Mouse (Mus musculus): ENCODE measurements around the gene Vipas39. TPM values are rescaled to one million over a fixed set of nuclear protein-coding genes. Genes with fewer than 3 reads are reported as not detected.
A peak's percentile ranks its signal among the peaks of the same experiment; 100 is the strongest.
"Not testable (repeated sequence)": the region's sequence is repeated elsewhere in the genome, so short reads cannot be mapped to it uniquely, and the experiment has no call there.

Vipas39 gene
- polyA plus RNA-seq, 1 experiment from 2014 or later = 31.8 TPM

- peaks cover 12% of the 10 kb centered on the region for H3K4me1 ChIP-seq (replicated peaks)
- no peak overlapping the region for H3K9ac ChIP-seq
- no peak overlapping the region for H3K4me3 ChIP-seq
- no peaks in the 10 kb centered on the region for H3K36me3 ChIP-seq
- no peak for ATAC-seq (ENCODE audit: insufficient number of reproducible peaks, low FRiP score)
- no peak overlapping the region for H3K27ac ChIP-seq (ENCODE audit: poor library complexity, severe bottlenecking)
- H3K4me2 ChIP-seq = no peak overlapping the region
- 84% methylated on average over 5 of the region's 5 CpGs for WGBS
- H3K27me3 ChIP-seq (replicated peaks) = no peaks in the 10 kb centered on the region
- peaks cover 4% of the 10 kb centered on the region; the same call in 1 of the 2 replicates for H3K9me3 ChIP-seq (replicated peaks)
Measured at GRCm38 (mm10) chr12:87284726-87285125, 18.7 kb upstream of the Vipas39 start.

- peaks cover 17% of the 10 kb centered on the region for H3K4me1 ChIP-seq (replicated peaks)
- 74% methylated on average over 4 of the region's 4 CpGs for WGBS
Measured at GRCm38 (mm10) chr12:87284268-87284667, 18.2 kb upstream of the Vipas39 start.

GRCm38 (mm10) chr12:87283706-87284105 is 17.6 kb upstream of the Vipas39 start:
- no peak overlapping the region for H3K27ac ChIP-seq (ENCODE audit: poor library complexity, severe bottlenecking)
- 69% methylated on average over 7 of the region's 7 CpGs for WGBS
- H3K27me3 ChIP-seq (replicated peaks) = no peaks in the 10 kb centered on the region
- no peak overlapping the region for H3K4me2 ChIP-seq
- H3K9me3 ChIP-seq (replicated peaks) = peaks cover 4% of the 10 kb centered on the region; the same call in 1 of the 2 replicates
- ATAC-seq (ENCODE audit: insufficient number of reproducible peaks, low FRiP score) = no peak
- H3K36me3 ChIP-seq = no peaks in the 10 kb centered on the region
- peaks cover 22% of the 10 kb centered on the region for H3K4me1 ChIP-seq (replicated peaks)
- no peak overlapping the region for H3K9ac ChIP-seq
- no peak overlapping the region for H3K4me3 ChIP-seq

More at GRCm38 (mm10) chr12:87284268-87284667, 18.2 kb upstream of the Vipas39 start:
- H3K27ac ChIP-seq (ENCODE audit: poor library complexity, severe bottlenecking) = no peak overlapping the region
- H3K4me2 ChIP-seq = no peak overlapping the region
- peaks cover 4% of the 10 kb centered on the region; the same call in 1 of the 2 replicates for H3K9me3 ChIP-seq (replicated peaks)
- no peak overlapping the region for H3K9ac ChIP-seq
- H3K4me3 ChIP-seq = no peak overlapping the region
- no peak for ATAC-seq (ENCODE audit: insufficient number of reproducible peaks, low FRiP score)
- H3K36me3 ChIP-seq = no peaks in the 10 kb centered on the region
- no peaks in the 10 kb centered on the region for H3K27me3 ChIP-seq (replicated peaks)

GRCm38 (mm10) chr12:87282743-87283142 is 16.7 kb upstream of the Vipas39 start:
- Histone ChIP-seq H3K27ac (ENCODE audit: poor library complexity, severe bottlenecking) (no peak overlapping the region), H3K9me3 (replicated peaks) (peaks cover under 1% of the 10 kb centered on the region; the same call in 1 of the 2 replicates), H3K4me3 (no peak overlapping the region), H3K4me1 (replicated peaks) (peaks cover 31% of the 10 kb centered on the region), H3K27me3 (replicated peaks) (no peaks in the 10 kb centered on the region), H3K4me2 (no peak overlapping the region), H3K9ac (no peak overlapping the region), H3K36me3 (no peaks in the 10 kb centered on the region)
- WGBS = 89% methylated on average over 4 of the region's 4 CpGs
- ATAC-seq (ENCODE audit: insufficient number of reproducible peaks, low FRiP score) = no peak

- Histone ChIP-seq H3K36me3 (no peaks in the 10 kb centered on the region), H3K4me1 (replicated peaks) (peaks cover 36% of the 10 kb centered on the region), H3K27ac (ENCODE audit: poor library complexity, severe bottlenecking) (no peak overlapping the region), H3K9me3 (replicated peaks) (no peaks in the 10 kb centered on the region), H3K9ac (no peak overlapping the region), H3K4me3 (no peak overlapping the region), H3K27me3 (replicated peaks) (no peaks in the 10 kb centered on the region), H3K4me2 (no peak overlapping the region)
- ATAC-seq (ENCODE audit: insufficient number of reproducible peaks, low FRiP score) = no peak
- 50% methylated on average over 1 of the region's 1 CpGs for WGBS
Measured at GRCm38 (mm10) chr12:87281766-87282165, 15.7 kb upstream of the Vipas39 start.

GRCm38 (mm10) chr12:87279879-87280278 is 13.8 kb upstream of the Vipas39 start:
- no peak overlapping the region for H3K4me3 ChIP-seq
- H3K36me3 ChIP-seq = peaks cover 14% of the 10 kb centered on the region
- peaks cover 39% of the 10 kb centered on the region for H3K4me1 ChIP-seq (replicated peaks)
- no peak overlapping the region for H3K27ac ChIP-seq (ENCODE audit: poor library complexity, severe bottlenecking)
- H3K9me3 ChIP-seq (replicated peaks) = no peaks in the 10 kb centered on the region
- ATAC-seq (ENCODE audit: insufficient number of reproducible peaks, low FRiP score) = no peak
- WGBS = 49% methylated on average over 14 of the region's 14 CpGs
- H3K27me3 ChIP-seq (replicated peaks) = no peaks in the 10 kb centered on the region
- no peak overlapping the region for H3K4me2 ChIP-seq
- H3K9ac ChIP-seq = no peak overlapping the region

GRCm38 (mm10) chr12:87279350-87279749 is 13.3 kb upstream of the Vipas39 start:
- H3K4me2 ChIP-seq = no peak overlapping the region
- peaks cover 39% of the 10 kb centered on the region for H3K4me1 ChIP-seq (replicated peaks)
- no peak overlapping the region for H3K4me3 ChIP-seq
- H3K27me3 ChIP-seq (replicated peaks) = no peaks in the 10 kb centered on the region
- 19% methylated on average over 3 of the region's 3 CpGs for WGBS
- no peak for ATAC-seq (ENCODE audit: insufficient number of reproducible peaks, low FRiP score)
- H3K36me3 ChIP-seq = peaks cover 19% of the 10 kb centered on the region
- H3K9ac ChIP-seq = no peak overlapping the region
- 0 out of 2 replicates have a peak overlapping the region, but pooled peaks have one; percentile 77 for H3K27ac ChIP-seq (ENCODE audit: poor library complexity, severe bottlenecking)
- H3K9me3 ChIP-seq (replicated peaks) = no peaks in the 10 kb centered on the region

GRCm38 (mm10) chr12:87278118-87278730 is 12.2 kb upstream of the Vipas39 start:
- peak overlapping the region; percentile 77 for H3K27ac ChIP-seq (ENCODE audit: poor library complexity, severe bottlenecking)

GRCm38 (mm10) chr12:87277251-87277650 is 11.2 kb upstream of the Vipas39 start:
- 80% methylated on average over 4 of the region's 4 CpGs for WGBS
- H3K4me3 ChIP-seq; ATAC-seq (ENCODE audit: insufficient number of reproducible peaks, low FRiP score); H3K4me2 ChIP-seq; H3K9me3 ChIP-seq (replicated peaks); H3K9ac ChIP-seq; H3K27me3 ChIP-seq (replicated peaks): not testable (repeated sequence)
- H3K36me3 ChIP-seq = peaks cover 40% of the 10 kb centered on the region
- H3K4me1 ChIP-seq (replicated peaks) = peaks cover 39% of the 10 kb centered on the region
- peak overlapping the region; percentile 40; the same call in 1 of the 2 replicates for H3K27ac ChIP-seq (ENCODE audit: poor library complexity, severe bottlenecking)

More at GRCm38 (mm10) chr12:87278118-87278730, 12.2 kb upstream of the Vipas39 start:
- Histone ChIP-seq H3K4me3 (peak overlapping the region; percentile 7; the same call in 1 of the 2 replicates), H3K9ac (no peak overlapping the region), H3K27me3 (replicated peaks) (no peaks in the 10 kb centered on the region), H3K9me3 (replicated peaks) (no peaks in the 10 kb centered on the region), H3K4me1 (replicated peaks) (peaks cover 39% of the 10 kb centered on the region), H3K36me3 (peaks cover 31% of the 10 kb centered on the region), H3K4me2 (peak overlapping the region; percentile 58)
- peak; percentile 76 for ATAC-seq (ENCODE audit: insufficient number of reproducible peaks, low FRiP score)
- WGBS = 9% methylated on average over 6 of the region's 6 CpGs

GRCm38 (mm10) chr12:87274853-87275831 is 9.1 kb upstream of the Vipas39 start:
- Histone ChIP-seq H3K27ac (ENCODE audit: poor library complexity, severe bottlenecking) (no peak overlapping the region), H3K27me3 (replicated peaks) (no peaks in the 10 kb centered on the region), H3K4me3 (no peak overlapping the region), H3K36me3 (peaks cover 61% of the 10 kb centered on the region), H3K9me3 (replicated peaks) (no peaks in the 10 kb centered on the region), H3K9ac (no peak overlapping the region), H3K4me2 (no peak overlapping the region), H3K4me1 (replicated peaks) (peaks cover 31% of the 10 kb centered on the region)
- WGBS = 84% methylated on average over 9 of the region's 9 CpGs
- ATAC-seq (ENCODE audit: insufficient number of reproducible peaks, low FRiP score) = no peak

GRCm38 (mm10) chr12:87267682-87268081 is 1.6 kb upstream of the Vipas39 start:
- no peak for ATAC-seq (ENCODE audit: insufficient number of reproducible peaks, low FRiP score)
- Histone ChIP-seq H3K9ac (peak overlapping the region; percentile 59), H3K4me3 (peak overlapping the region; percentile 70), H3K4me2 (peak overlapping the region; percentile 90), H3K4me1 (replicated peaks) (peaks cover 12% of the 10 kb centered on the region), H3K27ac (ENCODE audit: poor library complexity, severe bottlenecking) (no peak overlapping the region), H3K9me3 (replicated peaks) (no peaks in the 10 kb centered on the region), H3K27me3 (replicated peaks) (no peaks in the 10 kb centered on the region), H3K36me3 (peaks cover 54% of the 10 kb centered on the region)
- WGBS = 24% methylated on average over 4 of the region's 4 CpGs
